Mouse (Mus musculus) neural tube, postnatal 0 days (tissue): ENCODE results near the gene Zfp536. TPM values are rescaled to one million over a fixed set of nuclear protein-coding genes. Genes with fewer than 3 reads are reported as not detected.

ENCODE experiments used
- polyA plus RNA-seq: library from polyadenylated mRNA; unstranded; fragments of >200 nt; fragmentation: Nextera tagmentation; extraction: Ambion mirVana; gene quantifications from 2 replicates; pipeline ENCODE4 v1.2.1, GENCODE M21; 2015

Zfp536 gene
- 16.1 and 20.1 TPM in 2 replicates for polyA plus RNA-seq

DNA sequence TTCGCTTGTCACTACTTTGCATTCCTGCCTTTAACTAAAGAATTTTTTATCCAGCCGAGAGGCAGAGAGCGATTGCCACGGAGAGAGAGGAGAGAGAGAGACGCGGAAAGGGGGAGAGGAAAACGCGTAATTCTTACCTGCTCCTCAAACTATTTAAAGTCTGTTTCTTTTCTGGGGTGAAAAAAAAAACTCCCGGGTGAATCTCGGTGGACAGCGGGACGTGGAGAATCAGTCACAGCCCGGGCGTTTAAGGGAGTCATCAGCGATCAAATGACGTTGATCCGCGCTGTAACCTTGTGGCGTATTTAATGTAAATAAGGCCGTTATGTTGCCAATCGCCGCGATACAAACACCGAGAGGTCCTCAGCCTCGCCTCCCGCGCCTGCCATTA lies at the start of gene Zfp536:
Gene Zfp536 (minus strand): TSS at position 330 of the 391 bp plus-strand sequence.

Other genes starting within 250 kb of the Zfp536 start
- gene Uri1, start 249.9 kb upstream of the Zfp536 start, polyA plus RNA-seq: 35.5 and 38.3 TPM in 2 replicates